Mouse (Mus musculus) thymus, postnatal 0 days (tissue): Measurements from ENCODE around the gene Dhrs1. TPM values are rescaled to one million over a fixed set of nuclear protein-coding genes. Genes with fewer than 3 reads are reported as not detected.
A peak's percentile ranks its signal among the peaks of the same experiment; 100 is the strongest.

Source experiments
- DNase-seq: peaks from one replicate; pipeline ENCODE4 v3.0.0-alpha.2; 2015; ENCODE audit warnings: low spot score
- polyA plus RNA-seq: library from polyadenylated mRNA; unstranded; fragments of >200 nt; fragmentation: Nextera tagmentation; extraction: Ambion mirVana; gene quantifications from 2 replicates; pipeline ENCODE4 v1.2.1, GENCODE M21; 2015

Dhrs1 gene
- polyA plus RNA-seq: 63.6 and 65.8 TPM in 2 replicates

DNA sequence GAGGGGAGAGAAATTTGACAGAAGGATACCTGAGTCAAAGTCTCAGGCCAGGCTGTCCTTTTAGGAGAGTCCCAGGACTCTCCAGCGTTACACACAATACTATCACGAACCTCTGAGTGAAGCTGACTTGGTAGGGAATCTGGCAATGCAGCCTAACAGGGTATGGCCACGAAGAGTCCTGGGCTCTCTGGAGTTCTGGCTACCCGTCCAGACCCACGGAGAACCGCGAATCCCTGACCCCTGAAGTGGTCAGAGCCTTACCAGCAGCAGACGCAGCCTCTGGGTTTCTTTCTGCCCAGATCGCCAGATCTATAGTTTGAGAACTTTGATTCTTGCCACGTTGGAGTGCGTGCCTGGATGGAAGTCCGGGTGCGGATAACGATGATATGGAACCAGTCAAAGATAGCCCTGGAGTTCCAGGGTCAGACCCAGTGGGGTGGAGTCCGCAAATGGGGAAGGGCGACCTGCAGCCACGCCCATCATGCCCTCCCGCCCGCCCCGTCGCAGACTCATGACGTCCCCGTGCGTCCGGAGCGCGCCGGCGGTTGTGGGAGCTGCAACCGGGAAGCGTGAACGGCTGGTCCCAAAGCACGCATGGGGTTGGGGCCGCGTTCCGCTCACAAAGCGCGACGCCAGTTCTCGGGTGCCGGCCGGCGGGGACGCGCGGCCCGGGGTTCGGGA is at the start of gene Dhrs1, which contains the start of gene Nop9:
TSS of gene Dhrs1 (minus strand) at position 511 of the 681 bp plus-strand sequence.
TSS of gene Nop9 (plus strand) at position 514 of the 681 bp plus-strand sequence.
- peak; percentile 85 for DNase-seq

DNA sequence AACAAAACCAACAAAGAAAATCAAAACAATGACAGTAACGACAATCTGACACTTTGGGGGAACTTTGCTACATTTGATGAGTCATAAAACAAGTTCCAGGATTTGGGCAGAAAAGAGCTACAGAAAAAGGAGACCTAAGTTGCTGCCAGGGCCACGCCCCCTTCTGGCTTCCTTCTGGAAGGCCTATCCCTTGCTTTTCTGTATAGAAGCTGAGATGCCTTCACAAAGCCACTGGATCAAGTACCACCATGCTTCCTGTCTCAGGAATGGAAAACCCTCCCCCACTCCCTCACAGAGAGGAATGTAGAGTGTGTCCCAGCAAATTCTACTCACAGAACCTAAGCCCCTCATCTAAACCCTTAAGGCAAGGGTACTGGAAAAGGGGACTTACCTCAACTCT is 48.5 kb upstream of the Dhrs1 start:
- no peak for DNase-seq

DNA sequence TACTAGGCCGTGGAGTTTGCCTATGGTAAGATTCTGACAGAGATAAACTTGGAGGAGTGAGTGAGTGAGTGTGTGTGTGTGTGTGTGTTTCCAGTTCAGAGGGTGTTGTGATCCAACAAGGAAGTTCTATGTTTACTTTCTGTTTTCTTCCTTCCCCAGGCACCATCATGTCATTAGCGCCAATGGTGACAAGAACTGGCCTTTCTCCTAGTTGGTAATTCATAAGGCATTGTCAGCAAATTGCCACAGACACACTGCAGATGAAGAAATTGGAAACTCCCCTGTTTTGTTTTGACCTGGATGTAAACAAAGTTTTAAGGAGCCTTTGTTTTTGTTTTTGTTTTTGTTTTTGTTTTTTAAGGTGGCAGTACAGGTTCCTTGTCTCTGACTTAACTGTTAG is 48.0 kb upstream of the Dhrs1 start:
- DNase-seq: no peak

DNA sequence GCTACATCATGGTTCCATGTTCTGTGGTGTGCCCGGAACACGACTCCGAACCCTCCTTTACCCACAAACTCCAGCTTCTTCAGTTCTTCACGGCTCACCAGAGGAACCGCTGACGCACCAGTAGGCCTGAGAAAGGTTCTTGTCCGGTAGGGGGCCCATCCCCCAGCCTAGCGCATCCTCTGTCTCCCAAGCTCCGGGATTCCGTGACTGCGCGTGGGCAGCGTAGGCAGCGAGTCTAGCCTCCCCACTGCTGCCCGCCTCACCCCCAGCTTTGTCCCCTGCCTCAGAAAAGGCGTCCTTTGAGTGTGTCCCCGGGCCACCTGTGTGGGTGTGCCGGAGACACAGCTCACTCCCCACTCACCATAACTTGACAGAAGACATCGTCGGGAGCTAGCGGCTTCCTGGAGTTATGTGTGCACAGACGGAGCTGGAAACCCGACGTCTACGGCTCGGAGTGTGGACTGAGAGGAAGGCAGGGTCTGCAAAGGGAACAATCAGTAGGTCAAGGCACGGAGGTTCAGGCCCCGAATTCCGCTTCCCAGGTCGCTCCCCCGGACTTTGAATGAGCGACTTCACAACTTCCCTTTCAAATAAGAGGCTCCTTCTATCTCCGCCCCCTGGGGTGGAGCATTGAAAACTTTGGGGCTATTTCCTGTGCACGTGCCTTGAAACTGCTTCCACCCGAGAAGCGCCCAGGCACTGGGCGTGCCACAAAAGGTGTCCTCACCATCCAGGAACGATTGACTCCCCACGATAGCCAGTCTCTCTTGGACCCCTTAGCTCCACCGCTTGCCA is 43.0 kb upstream of the Dhrs1 start, which contains the start of gene Ripk3:
TSS of gene Ripk3 (minus strand) at position 610 of the 795 bp plus-strand sequence.
- DNase-seq: peak; percentile 85

DNA sequence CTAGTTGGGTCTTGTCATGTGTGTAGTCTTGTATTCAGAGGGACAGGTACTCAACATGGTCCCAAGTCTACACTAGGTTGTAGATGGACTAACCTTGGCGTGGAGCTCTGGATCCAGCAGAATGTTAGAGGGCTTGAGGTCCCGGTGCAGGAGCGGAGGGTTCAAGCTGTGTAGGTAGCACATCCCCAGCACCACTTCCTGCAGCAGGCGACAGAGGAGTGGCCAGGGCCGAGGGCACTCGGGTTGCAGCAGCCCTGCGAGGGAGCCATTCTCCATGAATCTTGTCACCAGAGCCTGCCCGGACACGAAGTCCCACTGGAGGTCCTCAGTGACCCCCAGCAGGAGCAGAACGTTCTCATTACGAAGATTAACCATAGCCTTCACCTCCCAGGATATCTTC is 42.2 kb upstream of the Dhrs1 start:
- no peak for DNase-seq

DNA sequence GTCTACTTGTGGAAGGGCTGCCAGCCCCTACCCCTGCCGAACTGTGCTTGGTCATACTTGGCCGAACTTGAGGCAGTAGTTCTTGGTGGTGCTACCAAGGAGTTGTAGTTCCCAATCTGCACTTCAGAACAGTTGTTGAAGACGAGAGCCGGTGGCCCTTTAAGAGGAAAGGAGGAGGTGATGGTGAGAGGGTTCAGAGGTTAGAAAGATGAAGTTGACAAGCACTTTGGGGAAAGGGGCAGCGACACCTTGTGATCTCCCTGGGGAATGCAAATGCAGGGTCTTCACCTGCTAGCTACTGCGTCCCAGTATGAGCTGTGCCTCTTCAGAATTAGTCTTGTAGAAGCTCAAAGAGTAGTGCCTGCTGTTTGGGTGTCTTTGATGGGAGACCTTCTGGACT is 39.7 kb upstream of the Dhrs1 start:
- peak; percentile 40 for DNase-seq

DNA sequence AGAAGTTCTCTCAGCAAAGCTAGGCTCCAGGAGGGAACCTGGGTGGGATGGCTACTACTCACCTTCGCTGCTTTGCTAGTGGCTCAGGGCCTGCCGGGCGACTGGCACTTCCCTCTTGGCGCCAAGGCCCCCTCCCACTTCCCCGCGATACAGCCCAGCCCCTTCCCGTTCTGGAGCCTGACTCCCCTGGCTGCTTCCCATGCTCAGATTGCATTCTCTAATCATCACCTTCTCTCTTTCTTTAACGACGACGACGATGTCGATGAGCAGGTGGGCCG is 38.4 kb upstream of the Dhrs1 start, which contains the start of gene Adcy4:
TSS of gene Adcy4 (minus strand) at position 138 of the 278 bp plus-strand sequence.
- DNase-seq: no peak

DNA sequence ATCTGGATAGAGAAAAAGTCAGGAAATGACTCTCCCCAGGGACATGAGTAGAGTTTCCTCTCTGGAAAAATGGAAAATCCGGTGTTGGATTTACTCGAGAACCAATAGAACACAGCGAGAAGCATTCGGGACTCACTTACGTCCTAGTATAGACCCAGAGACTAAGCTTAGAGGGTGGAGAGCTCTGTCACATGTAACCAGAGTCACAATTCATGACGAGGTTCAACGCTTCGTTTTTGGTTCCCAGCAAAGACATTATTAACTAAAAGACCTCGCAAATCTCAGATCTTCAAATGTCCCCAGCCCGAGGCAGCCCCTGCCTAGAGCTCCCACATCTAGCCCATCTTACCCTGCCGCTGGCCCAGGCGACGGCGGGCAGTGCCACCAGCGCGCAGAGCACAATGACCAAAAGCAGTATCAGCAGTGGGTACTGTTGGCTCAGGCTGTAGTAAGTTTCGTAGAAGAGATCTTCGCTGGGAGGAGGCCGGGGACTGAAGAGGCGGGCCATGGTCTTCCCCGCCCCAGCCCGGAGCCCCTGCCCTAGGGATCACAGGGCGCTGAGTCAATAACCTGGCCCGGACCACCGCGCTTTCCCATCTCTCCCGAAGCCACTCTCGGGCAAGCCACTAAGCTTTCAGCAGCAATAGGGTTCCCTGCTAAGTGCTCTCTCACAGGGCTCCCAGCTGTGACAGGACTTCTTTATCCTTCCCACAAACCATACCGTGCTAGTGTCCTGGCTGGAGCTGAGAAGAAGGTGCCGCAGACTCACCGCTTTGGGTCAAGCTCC is 37.9 kb upstream of the Dhrs1 start:
- no peak for DNase-seq

DNA sequence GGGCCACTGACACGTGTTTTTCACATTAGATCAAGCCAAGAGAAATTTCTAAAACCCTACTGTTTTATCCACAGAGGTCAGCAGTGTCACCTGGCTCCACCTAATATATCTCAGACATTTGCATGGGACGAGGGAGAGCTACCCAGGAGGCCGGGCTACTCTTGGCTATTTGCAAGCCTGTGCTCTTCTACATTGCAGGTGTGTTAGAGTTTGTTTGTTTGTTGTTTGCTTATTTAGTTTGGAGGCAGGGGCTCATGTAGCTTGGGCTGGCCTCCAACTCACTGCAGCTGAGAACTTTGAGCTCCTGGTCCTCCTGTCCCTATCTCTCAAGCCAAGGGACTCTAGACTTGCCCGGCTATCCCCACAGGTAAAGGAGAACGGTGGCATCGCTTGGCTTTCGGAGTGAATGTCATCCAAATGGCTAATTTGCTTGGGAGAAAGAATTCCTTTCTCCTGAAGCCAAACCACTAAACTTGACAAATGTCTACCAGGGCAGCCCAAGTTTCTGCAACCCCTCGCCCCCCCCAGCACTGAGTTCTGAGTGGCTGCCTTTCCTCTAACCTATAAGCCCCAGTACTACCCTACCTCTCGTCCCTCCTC is 37.0 kb upstream of the Dhrs1 start:
- DNase-seq: no peak

DNA sequence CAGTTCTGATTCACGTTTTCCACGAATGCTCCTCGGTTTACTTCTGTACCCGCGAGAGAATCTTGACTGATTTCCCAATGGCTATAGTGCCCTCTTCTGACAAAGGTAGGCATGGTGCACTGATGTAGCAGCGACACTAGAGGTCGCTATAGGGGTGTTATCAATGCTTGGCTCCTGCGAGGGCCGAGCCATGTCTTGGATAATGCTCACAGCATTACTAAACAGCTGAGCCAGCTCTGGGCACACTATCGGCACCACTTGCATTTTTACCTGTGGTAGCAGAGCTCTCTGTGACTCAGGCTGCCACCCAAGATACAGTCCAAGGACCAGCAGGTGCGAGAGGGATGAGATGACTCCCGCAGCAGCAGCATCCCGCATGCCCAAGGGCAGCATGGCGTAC is 35.8 kb upstream of the Dhrs1 start:
- peak; percentile 78 for DNase-seq

DNA sequence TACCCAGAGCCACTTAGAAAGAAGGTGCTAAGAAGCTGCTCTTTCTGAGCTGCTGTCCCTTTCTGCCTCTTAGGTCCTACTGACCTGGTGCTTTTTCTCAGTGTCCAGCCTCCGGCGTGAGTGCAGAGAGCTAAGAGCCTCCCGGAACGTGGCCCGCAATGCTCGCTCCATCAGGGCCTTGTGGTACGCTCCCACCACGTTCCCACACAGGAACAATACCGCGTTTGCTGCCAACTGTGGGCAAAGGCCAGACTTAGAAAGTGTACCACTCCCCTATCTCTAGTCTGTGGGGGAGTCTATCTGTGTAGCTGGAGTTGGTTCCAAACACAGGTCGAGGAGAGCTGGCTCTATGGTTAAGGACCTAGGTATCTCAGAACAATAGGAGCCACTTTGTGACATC is 35.2 kb upstream of the Dhrs1 start:
- no peak for DNase-seq

DNA sequence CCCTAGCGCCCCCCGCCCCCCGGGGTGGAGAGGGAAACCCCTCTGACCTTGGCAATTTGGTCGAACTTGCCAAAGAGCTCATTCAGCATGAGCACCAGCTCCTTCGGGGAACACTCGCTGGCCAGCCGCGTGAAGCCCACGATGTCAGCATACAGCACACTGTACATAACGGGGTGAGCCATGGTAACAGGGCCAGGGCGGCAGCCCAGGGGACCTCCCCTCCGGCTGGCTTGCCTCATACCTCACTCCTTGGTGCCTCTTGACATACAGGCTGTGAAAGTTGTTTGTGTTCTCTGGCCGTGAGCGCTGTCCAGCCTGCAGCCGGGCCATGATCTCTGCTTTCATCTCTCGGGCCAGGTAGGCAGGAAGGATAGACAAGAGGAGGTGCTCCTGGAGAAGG is 34.2 kb upstream of the Dhrs1 start:
- no peak for DNase-seq

DNA sequence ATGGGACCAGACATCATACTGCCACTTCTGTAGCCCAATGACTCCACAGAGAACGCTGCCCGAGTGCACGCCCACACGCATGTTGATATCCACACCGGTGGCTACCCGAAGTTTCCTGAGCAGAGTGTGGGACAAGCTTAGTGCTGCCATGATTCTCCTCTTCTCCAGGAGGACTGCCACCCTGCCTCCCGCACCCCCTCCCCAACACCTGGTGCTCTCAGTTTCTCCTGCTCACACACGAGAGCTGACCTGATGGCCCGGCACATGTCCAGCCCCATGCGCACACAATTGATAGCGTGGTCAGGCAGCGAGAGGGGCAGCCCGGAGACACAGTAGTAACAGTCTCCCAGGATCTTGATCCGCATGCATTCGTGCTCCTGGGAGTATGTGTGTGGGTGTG is 33.2 kb upstream of the Dhrs1 start:
- DNase-seq: no peak

DNA sequence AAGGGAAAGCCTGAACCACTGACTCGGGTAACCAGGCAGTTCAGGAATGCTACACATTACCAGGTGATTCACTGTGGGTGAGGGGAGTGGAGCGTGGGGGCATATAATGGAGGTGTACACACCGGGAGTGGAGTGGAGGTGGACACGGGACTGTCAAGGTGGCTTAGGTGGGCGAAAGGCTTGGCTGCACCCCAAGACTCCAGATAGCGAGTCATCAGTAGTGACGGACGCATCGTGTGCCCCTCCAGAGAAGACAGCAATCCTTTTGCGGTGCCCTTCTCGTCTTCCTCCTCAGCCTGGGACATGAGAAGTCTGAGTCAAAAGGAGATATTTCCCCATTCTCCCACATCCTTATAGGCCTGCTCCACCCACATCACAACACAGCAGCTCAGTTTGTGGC is 32.3 kb upstream of the Dhrs1 start:
- DNase-seq: no peak

DNA sequence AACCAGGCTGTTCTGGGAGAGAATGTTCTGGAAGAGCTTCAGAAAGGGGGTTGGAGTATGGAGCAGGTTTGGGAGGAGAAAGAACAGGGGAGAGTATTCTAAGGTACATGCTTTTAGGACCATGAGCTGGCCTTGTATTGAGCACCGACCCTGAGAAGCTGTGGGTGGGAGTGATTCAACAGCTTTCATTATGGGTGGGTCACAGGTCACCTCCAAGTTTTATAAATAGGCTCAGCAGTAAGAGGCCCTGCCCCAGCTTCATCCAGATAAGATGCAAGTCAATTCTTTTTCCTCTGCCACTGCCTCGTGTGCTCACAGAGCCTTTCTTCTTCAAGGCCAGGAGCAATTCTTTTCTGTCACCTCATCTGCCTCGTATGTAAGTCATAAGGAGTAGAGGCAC is 31.7 kb upstream of the Dhrs1 start:
- DNase-seq: no peak

DNA sequence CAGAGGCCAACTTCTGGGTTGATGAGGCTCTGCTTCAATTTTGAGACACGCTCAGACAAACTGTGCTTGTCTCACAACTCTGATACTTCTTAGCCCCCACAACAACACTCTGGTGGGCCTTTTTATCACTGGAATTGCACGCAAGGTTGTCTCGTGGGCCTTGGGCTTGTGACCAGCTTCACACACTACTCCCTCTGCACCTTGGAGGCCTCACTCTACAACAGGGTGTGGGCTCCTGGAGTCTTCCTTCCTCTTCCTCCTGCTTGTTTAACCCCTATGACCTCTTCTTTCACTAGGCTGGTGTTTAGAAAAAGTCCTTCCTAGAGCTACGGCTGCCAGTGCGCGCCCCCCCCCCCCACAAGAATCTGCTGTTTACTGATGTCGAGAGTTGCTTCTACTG is 31.2 kb upstream of the Dhrs1 start:
- DNase-seq: no peak

DNA sequence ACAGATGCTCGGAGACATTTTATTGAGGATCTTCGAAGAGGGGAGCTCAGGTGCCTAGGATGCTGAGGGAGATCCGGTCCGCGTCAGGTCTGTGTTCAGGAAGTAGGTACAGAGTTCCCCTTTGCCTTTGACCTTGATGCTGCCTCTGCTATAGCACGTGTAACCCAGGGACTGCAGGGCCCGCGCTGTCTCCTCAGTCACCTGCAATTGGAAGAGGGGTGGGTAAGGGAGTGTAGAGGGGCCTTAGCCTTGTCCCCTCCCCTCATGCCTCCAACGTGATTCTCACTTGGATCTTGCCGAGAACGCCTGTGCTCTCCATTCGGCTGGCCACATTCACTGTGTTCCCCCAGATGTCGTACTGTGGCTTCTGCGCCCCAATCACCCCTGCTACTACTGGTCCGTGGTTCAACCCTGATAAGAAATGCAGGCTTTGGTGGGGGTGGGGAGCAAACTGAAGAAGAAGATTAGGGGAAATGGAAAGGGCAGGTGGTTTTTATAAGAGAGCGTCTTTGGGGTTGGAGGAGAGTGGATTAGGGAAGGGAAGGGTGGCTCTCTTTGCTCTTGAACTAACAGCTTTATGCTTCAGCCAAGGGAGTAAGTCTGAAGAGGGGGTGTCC is 23.7 kb upstream of the Dhrs1 start:
- DNase-seq: no peak

DNA sequence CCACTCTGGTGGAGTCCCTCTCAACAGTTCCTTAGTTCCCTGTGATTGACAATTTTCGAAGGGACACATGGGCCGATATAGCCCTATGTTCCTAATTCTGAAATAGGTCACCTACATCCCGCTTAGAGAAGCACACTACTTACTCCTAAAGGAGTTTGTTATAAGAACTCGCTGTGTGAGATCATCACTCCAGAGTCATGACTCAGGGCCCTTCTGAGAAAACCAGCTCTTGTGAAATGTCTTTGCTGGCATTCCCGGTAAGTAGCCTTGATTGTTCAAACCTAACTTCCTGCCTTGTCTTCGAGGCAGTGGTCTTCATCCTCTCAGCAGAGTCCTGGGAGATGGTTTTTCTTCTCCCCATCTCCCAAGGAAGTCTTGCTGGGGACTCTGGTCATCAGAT is 23.1 kb upstream of the Dhrs1 start:
- no peak for DNase-seq

DNA sequence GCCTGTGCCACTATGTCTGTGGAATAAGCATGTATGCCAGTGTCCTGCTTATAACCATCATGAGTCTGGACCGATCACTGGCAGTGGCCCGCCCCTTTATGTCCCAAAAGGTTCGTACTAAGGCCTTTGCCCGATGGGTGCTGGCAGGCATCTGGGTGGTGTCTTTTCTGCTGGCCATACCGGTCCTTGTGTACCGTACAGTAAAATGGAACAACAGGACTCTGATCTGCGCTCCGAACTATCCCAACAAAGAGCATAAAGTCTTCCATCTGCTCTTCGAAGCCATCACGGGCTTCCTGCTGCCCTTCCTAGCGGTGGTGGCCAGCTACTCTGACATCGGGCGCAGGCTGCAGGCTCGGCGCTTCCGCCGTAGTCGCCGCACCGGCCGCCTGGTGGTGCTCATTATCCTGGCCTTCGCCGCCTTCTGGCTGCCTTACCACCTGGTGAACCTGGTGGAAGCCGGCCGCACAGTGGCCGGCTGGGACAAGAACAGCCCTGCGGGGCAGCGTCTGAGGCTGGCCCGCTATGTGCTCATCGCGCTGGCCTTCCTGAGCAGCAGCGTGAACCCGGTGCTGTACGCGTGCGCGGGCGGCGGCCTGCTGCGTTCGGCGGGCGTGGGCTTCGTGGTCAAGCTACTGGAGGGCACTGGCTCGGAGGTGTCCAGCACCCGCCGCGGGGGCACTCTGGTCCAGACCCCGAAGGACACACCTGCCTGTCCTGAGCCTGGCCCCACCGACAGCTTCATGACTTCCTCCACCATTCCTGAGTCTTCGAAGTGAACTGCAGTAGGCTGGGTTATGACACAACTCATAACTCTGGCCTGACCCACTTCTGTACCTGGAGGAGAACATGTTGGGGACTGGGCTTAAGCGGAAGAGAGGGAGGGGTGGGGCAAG is 22.3 kb upstream of the Dhrs1 start:
- DNase-seq: no peak

DNA sequence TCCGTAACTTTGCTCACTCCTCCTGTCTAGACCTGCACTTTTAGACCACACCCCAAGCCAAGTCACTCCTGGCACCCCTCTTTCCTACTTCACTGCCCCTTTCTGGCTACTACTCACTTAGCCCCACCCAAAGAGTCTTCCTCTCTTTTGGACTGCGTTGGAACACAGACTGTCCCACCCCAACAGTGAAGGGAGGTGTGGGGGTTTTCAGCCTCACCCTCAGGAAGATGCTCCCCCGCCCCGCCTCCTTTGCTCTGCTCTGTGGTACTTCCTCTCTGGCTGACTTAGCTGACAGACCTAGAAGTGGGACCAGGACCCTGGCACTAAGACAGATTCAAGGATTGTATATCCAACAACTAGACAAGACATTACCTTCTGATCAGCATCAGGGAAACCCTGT is 20.2 kb upstream of the Dhrs1 start, which contains the start of gene Ltb4r1:
TSS of gene Ltb4r1 (plus strand) at position 267 of the 400 bp plus-strand sequence.
- no peak for DNase-seq
